12 mouse cellular contexts compared by ENCODE assay signal in genomic region chr9:62520933-62521332, GRCm38 (mm10). TPM values are rescaled to one million over a fixed set of nuclear protein-coding genes. Genes with fewer than 3 reads are reported as not detected.
DNase-seq lines count a peak whose midpoint lies in the region; ATAC-seq and TF ChIP-seq lines count a peak whose summit lies in the region.
"Had no signal": no experiment of that assay in that cellular context is flagged by ENCODE, and none has a peak within 500 bp of the region (broad histone marks: within the 10 kb centered on the region; RNA-seq: fewer than 3 reads in every experiment).

No protein-coding gene starts in this region.

- no peak overlapping the region for H3K4me3 ChIP-seq in kidney, adult 2 months (ENCODE audit: insufficient read depth, low read depth, low read length)
- H3K4me3 ChIP-seq in kidney, embryonic 14.5 days (ENCODE audit: low read length): no peak overlapping the region
- H3K4me3 ChIP-seq in ES-E14 (ENCODE audit: insufficient read depth in 1 of 2, low read depth in 1 of 2, low read length in 2 of 2, poor library complexity in 1 of 2, severe bottlenecking in 1 of 2): no peak overlapping the region
- H3K4me3 ChIP-seq in embryonic facial prominence, embryonic 11.5 days (ENCODE audit: low read depth, low read length): no peak overlapping the region
- H3K4me3 ChIP-seq in hindbrain, embryonic 16.5 days (ENCODE audit: low read length): no peak overlapping the region

- 54% methylated on average over 9 of the region's 9 CpGs for WGBS in kidney, adult 2 months
- WGBS in kidney, embryonic 14.5 days: 55% methylated on average over 9 of the region's 9 CpGs
- 37% methylated on average over 9 of the region's 9 CpGs for WGBS in embryonic facial prominence, embryonic 11.5 days
- 45% methylated on average over 9 of the region's 9 CpGs for WGBS in hindbrain, embryonic 16.5 days

- TF ChIP-seq CTCF in kidney, adult 2 months (conservative IDR thresholded peaks at IDR 0.05; ENCODE audit: insufficient read depth, insufficient read length, low read depth, low read length): no peak

- no peaks in the 10 kb centered on the region for H3K36me3 ChIP-seq in kidney, adult 2 months (ENCODE audit: control insufficient read depth, insufficient read depth, low read length)
- H3K36me3 ChIP-seq in kidney, embryonic 14.5 days (ENCODE audit: control insufficient read depth, insufficient read depth, low read length): no peaks in the 10 kb centered on the region
- no peaks in the 10 kb centered on the region for H3K36me3 ChIP-seq in ES-E14 (ENCODE audit: control insufficient read depth, insufficient read depth, low read length, poor library complexity, severe bottlenecking)
- no peaks in the 10 kb centered on the region for H3K36me3 ChIP-seq in embryonic facial prominence, embryonic 11.5 days (replicated peaks; ENCODE audit: control insufficient read depth, insufficient read depth, low read depth, low read length)
- H3K36me3 ChIP-seq in hindbrain, embryonic 16.5 days (ENCODE audit: control insufficient read depth, insufficient read depth, low read length): no peaks in the 10 kb centered on the region
- H3K36me3 ChIP-seq: G1E had no signal

- no peak for DNase-seq in kidney, adult 2 months
- DNase-seq in ES-E14 (ENCODE audit: low read depth, low spot score): no peak
- DNase-seq in embryonic facial prominence, embryonic 11.5 days (ENCODE audit: low spot score): no peak
- no peak for DNase-seq in Muller cell, postnatal 12 days (ENCODE audit: inconsistent ontology term)
- no peak for DNase-seq in urinary bladder, postnatal 14 days (ENCODE audit: low spot score)
- DNase-seq: cerebellum, adult 8-10 months had no signal

- peak overlapping the region; percentile 61 for H3K27ac ChIP-seq in kidney, adult 2 months (ENCODE audit: insufficient read depth, low read depth, low read length)
- H3K27ac ChIP-seq in kidney, embryonic 14.5 days (ENCODE audit: low read depth, low read length): no peak overlapping the region
- no peak overlapping the region for H3K27ac ChIP-seq in ES-E14 (ENCODE audit: insufficient read depth, low read depth, low read length, poor library complexity, severe bottlenecking)
- 0 out of 2 replicates have a peak overlapping the region, but pooled peaks have one; percentile 28 for H3K27ac ChIP-seq in embryonic facial prominence, embryonic 11.5 days (replicated peaks; ENCODE audit: low read depth, low read length)
- peak overlapping the region; percentile 71 for H3K27ac ChIP-seq in hindbrain, embryonic 16.5 days (ENCODE audit: low read depth, low read length)
- H3K27ac ChIP-seq: macrophage had no signal

- in situ Hi-C loops in ES-E14 (cut with MboI; ENCODE audit: low sequenced_read_pairs in 2 of 2, unreplicated experiment in 2 of 2): no loop called here

- no peaks in the 10 kb centered on the region for H3K27me3 ChIP-seq in kidney, adult 2 months (replicated peaks; ENCODE audit: control insufficient read depth, insufficient read depth, low read length)
- no peaks in the 10 kb centered on the region for H3K27me3 ChIP-seq in kidney, embryonic 14.5 days (ENCODE audit: control insufficient read depth, insufficient read depth, low read length)
- H3K27me3 ChIP-seq in embryonic facial prominence, embryonic 11.5 days (ENCODE audit: control insufficient read depth, insufficient read depth, low read length): no peaks in the 10 kb centered on the region; the same call in 1 of the 2 replicates
- H3K27me3 ChIP-seq in hindbrain, embryonic 16.5 days (replicated peaks; ENCODE audit: control insufficient read depth, insufficient read depth, low read length): no peaks in the 10 kb centered on the region

- no peak for ATAC-seq in kidney, embryonic 14.5 days (ENCODE audit: low FRiP score, low TSS enrichment)
- no peak for ATAC-seq in embryonic facial prominence, embryonic 11.5 days (replicated peaks; ENCODE audit: insufficient number of reproducible peaks, low FRiP score, low TSS enrichment, low read depth)
- ATAC-seq in hindbrain, embryonic 16.5 days: no peak
- ATAC-seq in frontal cortex, adult (ENCODE audit: low TSS enrichment): no peak
- ATAC-seq: inflammation-experienced regulatory T-cells, adult 6 months had no signal

- no peak for TF ChIP-seq POLR2A in kidney, adult 2 months (IDR thresholded peaks at IDR 0.05; ENCODE audit: low read depth, low read length)

- no peak overlapping the region for H3K4me2 ChIP-seq in kidney, embryonic 14.5 days (replicated peaks; ENCODE audit: low read depth, low read length)
- no peak overlapping the region for H3K4me2 ChIP-seq in embryonic facial prominence, embryonic 11.5 days (ENCODE audit: low read depth, low read length)
- H3K4me2 ChIP-seq in hindbrain, embryonic 16.5 days (ENCODE audit: low read length): no peak overlapping the region

- H3K9me3 ChIP-seq in kidney, embryonic 14.5 days (ENCODE audit: control insufficient read depth, low read length): no peaks in the 10 kb centered on the region
- no peaks in the 10 kb centered on the region for H3K9me3 ChIP-seq in ES-E14 (ENCODE audit: control insufficient read depth, insufficient read depth, low read depth, low read length)
- H3K9me3 ChIP-seq in embryonic facial prominence, embryonic 11.5 days (replicated peaks; ENCODE audit: control insufficient read depth, low read length): no peaks in the 10 kb centered on the region
- H3K9me3 ChIP-seq in hindbrain, embryonic 16.5 days (ENCODE audit: control insufficient read depth, low read length): no peaks in the 10 kb centered on the region
- H3K9me3 ChIP-seq: G1E had no signal

- H3K9ac ChIP-seq in kidney, embryonic 14.5 days (ENCODE audit: low read depth, low read length): no peak overlapping the region
- H3K9ac ChIP-seq in ES-E14 (ENCODE audit: insufficient read depth, low read depth, low read length, poor library complexity, severe bottlenecking): 0 out of 2 replicates have a peak overlapping the region, but pooled peaks have one; percentile 8
- H3K9ac ChIP-seq in embryonic facial prominence, embryonic 11.5 days (replicated peaks; ENCODE audit: low read length): no peak overlapping the region
- H3K9ac ChIP-seq in hindbrain, embryonic 16.5 days (ENCODE audit: low read depth, low read length): peak overlapping the region; percentile 31; the same call in 1 of the 2 replicates

- no peaks in the 10 kb centered on the region for H3K4me1 ChIP-seq in kidney, adult 2 months (ENCODE audit: control insufficient read depth, insufficient read depth, low read length)
- peaks cover 30% of the 10 kb centered on the region for H3K4me1 ChIP-seq in kidney, embryonic 14.5 days (ENCODE audit: control insufficient read depth, insufficient read depth, low read length)
- peaks cover 3 to 63% of the 10 kb centered on the region in 2 experiments for H3K4me1 ChIP-seq in ES-E14 (ENCODE audit: control insufficient read depth in 2 of 2, insufficient read depth in 2 of 2, low read length in 2 of 2, poor library complexity in 1 of 2)
- H3K4me1 ChIP-seq in embryonic facial prominence, embryonic 11.5 days (ENCODE audit: control insufficient read depth, insufficient read depth, low read length): peaks cover 10% of the 10 kb centered on the region
- peaks cover 76% of the 10 kb centered on the region for H3K4me1 ChIP-seq in hindbrain, embryonic 16.5 days (ENCODE audit: control insufficient read depth, insufficient read depth, low read depth, low read length)

TF ChIP-seq in ES-E14, 5 proteins besides CTCF, POLR2A, EP300 and RAD21:
- no peak for TF ChIP-seq ZC3H11A (IDR thresholded peaks at IDR 0.05; ENCODE audit: borderline replicate concordance, low read depth, low read length)
- TF ChIP-seq HCFC1 (IDR thresholded peaks at IDR 0.05; ENCODE audit: borderline replicate concordance, insufficient read depth, low read length): no peak
- no peak for TF ChIP-seq CHD2 (IDR thresholded peaks at IDR 0.05; ENCODE audit: low read depth, low read length)
- TF ChIP-seq MAFK (IDR thresholded peaks at IDR 0.05; ENCODE audit: insufficient read depth, low read depth, low read length): no peak
- no peak for TF ChIP-seq ZNF384 (IDR thresholded peaks at IDR 0.05; ENCODE audit: low read depth, low read length)

RNA-seq across cellular contexts. Expression of gene Coro2b, which starts 15.9 kb away (rescaled TPM):
- polyA plus RNA-seq in kidney, adult 2 months (2012; rRNA removed): 9.8 and 11.0 TPM in 2 replicates
- polyA plus RNA-seq in kidney, embryonic 14.5 days (2014; fragmentation: Nextera tagmentation; extraction: Ambion mirVana): 9.3 and 16.5 TPM in 2 replicates
- 4.8 and 6.2 TPM in 2 replicates for total RNA-seq in ES-E14 (2012; rRNA removed)
- polyA plus RNA-seq in embryonic facial prominence, embryonic 11.5 days (2014; fragmentation: Nextera tagmentation; extraction: Ambion mirVana): 6.5 and 8.7 TPM in 2 replicates
- polyA plus RNA-seq in hindbrain, embryonic 16.5 days (2015; fragmentation: Nextera tagmentation; extraction: Ambion mirVana): 37.5 and 46.2 TPM in 2 replicates
- polyA plus RNA-seq: G1E had no signal

Comparison
In these comparisons a context has a peak if more than half of its experiments do, and no peak if none do; other contexts are left out.
1. H3K27ac ChIP-seq: peak in kidney, adult 2 months (single experiment), embryonic facial prominence, embryonic 11.5 days (single experiment) and hindbrain, embryonic 16.5 days (single experiment); none in kidney, embryonic 14.5 days (single experiment) and ES-E14 (single experiment).
2. H3K9ac ChIP-seq: peak in ES-E14 (single experiment) and hindbrain, embryonic 16.5 days (single experiment); none in kidney, embryonic 14.5 days (single experiment) and embryonic facial prominence, embryonic 11.5 days (single experiment).